ENCODE assay signal across 12 mouse cellular contexts in the genomic region with DNA sequence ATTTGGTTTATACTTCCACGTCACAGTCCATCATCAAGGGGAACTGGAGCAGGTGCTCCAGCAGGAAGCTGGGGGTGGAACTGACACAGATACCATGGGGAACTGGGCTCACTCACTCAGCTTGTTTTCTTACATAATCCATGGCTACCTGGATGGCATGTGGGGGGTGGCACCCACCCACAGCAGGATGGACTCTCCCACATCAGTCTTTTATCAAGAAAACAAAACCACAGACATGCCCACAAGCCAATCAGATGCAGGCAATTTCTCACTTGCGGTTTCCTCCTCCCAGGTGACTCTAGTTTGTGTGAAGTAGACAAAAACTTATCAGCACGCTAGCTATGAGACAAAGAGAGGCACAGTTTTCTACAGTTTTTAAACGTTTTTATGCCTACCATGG. TPM values are rescaled to one million over a fixed set of nuclear protein-coding genes. Genes with fewer than 3 reads are reported as not detected.
DNase-seq lines count a peak whose midpoint lies in the region; ATAC-seq and TF ChIP-seq lines count a peak whose summit lies in the region.
"Had no signal": no experiment of that assay in that cellular context is flagged by ENCODE, and none has a peak within 500 bp of the region (broad histone marks: within the 10 kb centered on the region; RNA-seq: fewer than 3 reads in every experiment).

No protein-coding gene starts in this region.

- H3K4me1 ChIP-seq in liver, postnatal 0 days (ENCODE audit: insufficient read depth), result peaks cover 9% of the 10 kb centered on the region
- H3K4me1 ChIP-seq: heart, embryonic 15.5 days had no signal

- H3K27me3 ChIP-seq in liver, postnatal 0 days (ENCODE audit: insufficient read depth, low read length), result no peaks in the 10 kb centered on the region
- H3K27me3 ChIP-seq: heart, embryonic 15.5 days had no signal

- peak; percentile 86 for ATAC-seq in liver, postnatal 0 days
- ATAC-seq: forebrain, postnatal 0 days had no signal

- H3K36me3 ChIP-seq in liver, postnatal 0 days (replicated peaks; ENCODE audit: insufficient read depth, low read length), result peaks cover 41% of the 10 kb centered on the region

- peak overlapping the region; percentile 35; the same call in 1 of the 2 replicates for H3K27ac ChIP-seq in liver, postnatal 0 days (ENCODE audit: low read depth)
- H3K27ac ChIP-seq: heart, embryonic 15.5 days had no signal

- TF ChIP-seq EP300 in liver, postnatal 0 days (IDR thresholded peaks at IDR 0.05; ENCODE audit: low read depth), result peak; percentile 91

- 0 out of 2 replicates have a peak overlapping the region, but pooled peaks have one; percentile 26 for H3K4me2 ChIP-seq in liver, postnatal 0 days (ENCODE audit: low read depth, low read length)
- H3K4me2 ChIP-seq: heart, embryonic 15.5 days; midbrain, embryonic 11.5 days had no signal

- DNase-seq in lung, postnatal 36 days, result peak; percentile 28
- no peak for DNase-seq in lung, postnatal 14 days
- DNase-seq in c-Kit-positive CD71-positive TER-119-negative erythroid progenitor cells, embryonic 14.5 days (ENCODE audit: low read depth), result peak; percentile 88
- DNase-seq in liver, postnatal 0 days, result peak; percentile 29
- peak; percentile 84 for DNase-seq in thymus, postnatal 14 days
- no peak for DNase-seq in cerebellum, adult 11 months
- no peak for DNase-seq in adrenal gland, postnatal 14 days
- DNase-seq in layer of hippocampus, postnatal 25 days (ENCODE audit: extremely low spot score in 1 of 2, low spot score in 1 of 2), result no peak
- DNase-seq: forebrain, postnatal 0 days; kidney, adult 9 months had no signal

- H3K9ac ChIP-seq in liver, postnatal 0 days (replicated peaks), result no peak overlapping the region
- H3K9ac ChIP-seq: forebrain, postnatal 0 days; heart, embryonic 15.5 days had no signal

- no peak overlapping the region for H3K4me3 ChIP-seq in liver, postnatal 0 days (ENCODE audit: low read depth, low read length)
- H3K4me3 ChIP-seq: heart, embryonic 15.5 days had no signal

- no peaks in the 10 kb centered on the region for H3K9me3 ChIP-seq in liver, postnatal 0 days (ENCODE audit: low read length)
- H3K9me3 ChIP-seq: heart, embryonic 15.5 days had no signal

- TF ChIP-seq CTCF in liver, postnatal 0 days (IDR thresholded peaks at IDR 0.05; ENCODE audit: low read depth), result no peak

- 32% methylated on average over 4 of the region's 4 CpGs for WGBS in liver, postnatal 0 days (ENCODE audit: insufficient replicate concordance)

RNA-seq across cellular contexts. Expression of a gene that starts 37.6 kb away (rescaled TPM):
- 1.7 and 1.8 TPM in 2 replicates for polyA plus RNA-seq in liver, postnatal 0 days (2015; fragmentation: Nextera tagmentation; extraction: Ambion mirVana)
- total RNA-seq in adrenal gland, postnatal 14 days (2021), result 2.7 and 4.4 TPM in 2 replicates
- total RNA-seq in layer of hippocampus, postnatal 25 days (2021), result 1 to 10 TPM; 2.8 to 3.1 TPM

RNA-seq across cellular contexts. Expression of a gene that starts 37.9 kb away (rescaled TPM):
- polyA plus RNA-seq in liver, postnatal 0 days (2015; fragmentation: Nextera tagmentation; extraction: Ambion mirVana), result 11.7 and 13.7 TPM in 2 replicates
- 19.4 and 20.2 TPM in 2 replicates for total RNA-seq in adrenal gland, postnatal 14 days (2021)
- total RNA-seq in layer of hippocampus, postnatal 25 days (2021), result 10 to 100 TPM; 31.5 to 35.7 TPM

Comparison
In these comparisons a context has a peak if more than half of its experiments do, and no peak if none do; other contexts are left out.
1. DNase-seq: peak in lung, postnatal 36 days (single experiment), c-Kit-positive CD71-positive TER-119-negative erythroid progenitor cells, embryonic 14.5 days (single experiment), liver, postnatal 0 days (single experiment) and thymus, postnatal 14 days (single experiment); none in lung, postnatal 14 days (single experiment), cerebellum, adult 11 months (single experiment), adrenal gland, postnatal 14 days (single experiment) and layer of hippocampus, postnatal 25 days (0 of 2).